Mouse (Mus musculus) neural tube, embryonic 15.5 days (tissue): ENCODE data around the gene Krcc1. TPM values are rescaled to one million over a fixed set of nuclear protein-coding genes. Genes with fewer than 3 reads are reported as not detected.

ENCODE experiments used
- ATAC-seq: fragments of 200-750 bp; cut with Nextera tagmentation; 2 replicates; pipeline ENCODE4 v1.8.0; 2017; ENCODE audit warnings: mild to moderate bottlenecking, moderate TSS enrichment, moderate library complexity; ENCODE audit not compliant: low FRiP score
- H3K27ac ChIP-seq: fragments of 300-500 bp; sonication (generic); replicated peaks from 2 replicates; pipeline ENCODE4 v1.5.1; 2015; ENCODE audit warnings: mild to moderate bottlenecking, inconsistent platforms
- H3K27me3 ChIP-seq: fragments of 300-500 bp; sonication (generic); replicated peaks from 2 replicates; pipeline ENCODE4 v1.6.1; 2015; ENCODE audit warnings: inconsistent platforms
- H3K36me3 ChIP-seq: fragments of 300-500 bp; sonication (generic); 2 replicates; pipeline ENCODE4 v1.6.1; 2015; ENCODE audit warnings: inconsistent platforms
- H3K4me1 ChIP-seq: fragments of 300-500 bp; sonication (generic); 2 replicates; pipeline ENCODE4 v1.6.1; 2015; ENCODE audit warnings: inconsistent platforms
- H3K4me2 ChIP-seq: fragments of 300-500 bp; sonication (generic); 2 replicates; pipeline ENCODE4 v1.6.1; 2015; ENCODE audit warnings: inconsistent platforms, mild to moderate bottlenecking, moderate library complexity
- H3K4me3 ChIP-seq: fragments of 300-500 bp; sonication (generic); replicated peaks from 2 replicates; pipeline ENCODE4 v1.5.1; 2015; ENCODE audit warnings: mild to moderate bottlenecking, inconsistent platforms
- H3K9ac ChIP-seq: fragments of 300-500 bp; sonication (generic); replicated peaks from 2 replicates; pipeline ENCODE4 v1.6.1; 2015; ENCODE audit warnings: mild to moderate bottlenecking, inconsistent platforms
- H3K9me3 ChIP-seq: fragments of 300-500 bp; sonication (generic); replicated peaks from 2 replicates; pipeline ENCODE4 v1.6.1; 2016; ENCODE audit warnings: inconsistent platforms
- WGBS: fragments of 180-500 bp; shearing (Covaris S2); methylation state at CpG from one replicate; pipeline ENCODE4 v1.1.7; 2015; ENCODE audit warnings: mixed read lengths; 5-methylcytosine and 5-hydroxymethylcytosine counted together
- polyA plus RNA-seq: library from polyadenylated mRNA; unstranded; fragments of >200 nt; fragmentation: Nextera tagmentation; extraction: Ambion mirVana; gene quantifications from 2 replicates; pipeline ENCODE4 v1.2.1, GENCODE M21; 2015

The Krcc1 gene
- polyA plus RNA-seq, result 17.2 and 26.2 TPM in 2 replicates

DNA sequence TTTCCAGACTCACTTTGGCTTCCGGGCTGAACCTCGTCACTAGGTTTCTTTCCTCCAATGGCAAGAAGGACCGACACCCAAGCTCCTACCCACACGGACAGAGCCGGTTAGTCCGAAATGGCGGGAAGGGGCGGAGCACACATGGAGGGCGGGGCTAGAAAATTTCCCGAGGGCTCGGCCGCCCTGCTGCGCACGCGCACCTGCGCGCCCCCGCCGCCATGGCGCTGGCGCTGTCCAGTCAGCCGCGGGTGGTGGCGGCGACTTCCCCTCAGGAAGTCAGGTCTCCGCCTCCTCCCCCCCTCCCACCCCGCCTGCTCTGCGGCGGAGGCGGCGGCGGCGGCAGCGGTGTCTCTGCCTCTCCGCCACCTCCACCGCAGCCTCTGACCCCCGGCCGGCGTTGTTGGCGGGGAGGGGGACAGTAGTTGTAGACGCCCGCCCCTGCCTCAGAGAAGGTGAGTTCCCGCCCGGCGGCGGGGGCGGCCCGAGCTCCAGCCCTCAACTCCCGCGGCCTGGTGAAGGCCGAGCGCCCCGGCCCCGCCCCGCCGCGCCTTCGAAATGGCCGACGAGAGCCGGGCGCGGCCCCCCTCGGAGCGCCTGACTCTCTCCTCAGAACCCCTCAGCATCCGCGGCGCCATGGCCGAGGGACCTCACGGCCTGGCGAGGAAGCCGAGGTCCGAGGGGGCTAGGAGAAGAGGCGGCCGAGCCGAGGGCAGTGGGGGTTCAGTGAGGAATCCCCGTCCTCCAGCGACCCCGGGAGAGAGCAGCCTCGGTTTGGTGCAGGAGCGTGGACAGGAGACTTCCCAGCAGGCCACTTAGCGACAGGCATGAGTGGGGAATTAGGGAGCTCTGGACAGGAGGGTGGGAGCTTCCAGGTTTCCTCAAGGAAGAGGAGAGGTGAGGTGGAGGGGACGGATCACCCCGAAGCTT, at the start of gene Krcc1:
TSS of gene Krcc1 (plus strand) at position 289 of the 927 bp plus-strand sequence.
- peak; percentile 95 for ATAC-seq
- Histone ChIP-seq H3K27me3 (no peaks in the 10 kb centered on the region), H3K9me3 (no peaks in the 10 kb centered on the region), H3K36me3 (no peaks in the 10 kb centered on the region), H3K4me3 (peak within 1 kb of the TSS; percentile 88), H3K4me2 (peak within 1 kb of the TSS; percentile 75), H3K9ac (peak within 1 kb of the TSS; percentile 99), H3K4me1 (peaks cover 15% of the 10 kb centered on the region), H3K27ac (peak within 1 kb of the TSS; percentile 98)
- under 1% methylated on average over 65 of the region's 84 CpGs for WGBS

DNA sequence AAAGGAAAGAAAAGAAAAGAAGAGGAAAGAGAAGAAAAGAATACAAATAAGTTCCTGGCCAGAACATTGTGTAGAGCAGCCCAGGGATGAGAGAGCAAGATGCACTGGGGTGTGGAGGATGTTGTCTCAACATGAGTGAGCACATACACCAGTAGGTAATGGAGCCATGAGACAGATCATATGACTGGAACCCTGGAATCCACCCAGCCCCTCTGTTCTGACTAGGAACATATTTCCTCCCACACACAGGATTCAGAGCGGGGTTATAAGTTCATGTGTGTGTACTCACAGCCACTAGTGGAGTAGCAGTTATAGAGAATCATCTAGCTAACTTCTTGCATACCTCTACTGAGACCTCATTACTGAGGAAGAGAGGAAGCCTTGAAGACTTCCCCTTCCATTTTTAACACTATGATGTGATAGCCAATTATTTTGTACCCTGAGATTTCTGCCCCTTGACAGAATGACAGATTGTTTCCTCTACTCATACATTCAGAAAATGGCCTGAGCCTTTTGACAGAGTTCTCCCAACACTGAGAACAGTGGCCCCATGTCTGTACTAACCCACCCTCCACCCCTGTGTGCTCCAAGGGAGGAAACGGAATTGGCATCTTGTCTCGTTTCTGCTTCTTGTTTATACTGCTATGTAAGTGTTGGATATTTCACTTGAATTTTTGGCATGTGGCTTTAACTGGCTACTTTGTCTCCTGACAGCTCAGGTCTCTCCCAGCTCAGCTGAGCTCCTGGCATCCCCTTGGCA, 47.1 kb upstream of the Krcc1 start:
- Histone ChIP-seq H3K9ac (no peak overlapping the region), H3K4me3 (no peak overlapping the region), H3K27me3 (no peaks in the 10 kb centered on the region), H3K9me3 (no peaks in the 10 kb centered on the region), H3K4me2 (no peak overlapping the region), H3K27ac (no peak overlapping the region), H3K36me3 (no peaks in the 10 kb centered on the region), H3K4me1 (peaks cover 7% of the 10 kb centered on the region)
- 86% methylated on average over 3 of the region's 3 CpGs for WGBS
- ATAC-seq, result no peak

DNA sequence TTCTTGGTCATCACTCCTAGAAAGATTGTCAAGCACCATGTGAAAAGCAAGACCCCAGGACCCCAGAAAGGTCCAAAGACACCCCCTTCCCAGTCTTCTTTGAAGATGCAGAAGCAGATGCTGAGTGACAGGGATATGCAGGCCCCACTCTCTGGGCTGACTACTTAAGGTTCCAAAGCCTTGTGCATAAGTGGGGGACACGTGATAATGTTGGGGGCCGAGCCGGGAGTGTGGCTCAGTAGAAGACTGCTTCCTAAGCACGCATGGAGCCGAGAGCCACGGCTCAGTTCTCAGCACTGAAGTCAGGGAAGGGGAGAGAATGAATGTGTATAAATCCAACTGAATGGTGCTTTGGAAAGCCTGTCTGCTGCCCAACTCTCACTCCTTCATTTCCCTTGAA, 44.9 kb upstream of the Krcc1 start:
- Histone ChIP-seq H3K36me3 (no peaks in the 10 kb centered on the region), H3K9me3 (no peaks in the 10 kb centered on the region), H3K9ac (no peak overlapping the region), H3K4me2 (no peak overlapping the region), H3K27ac (no peak overlapping the region), H3K27me3 (no peaks in the 10 kb centered on the region), H3K4me3 (no peak overlapping the region), H3K4me1 (peaks cover 7% of the 10 kb centered on the region)
- no peak; the same call in 1 of the 2 replicates for ATAC-seq
- WGBS, result 41% methylated on average over 6 of the region's 6 CpGs

DNA sequence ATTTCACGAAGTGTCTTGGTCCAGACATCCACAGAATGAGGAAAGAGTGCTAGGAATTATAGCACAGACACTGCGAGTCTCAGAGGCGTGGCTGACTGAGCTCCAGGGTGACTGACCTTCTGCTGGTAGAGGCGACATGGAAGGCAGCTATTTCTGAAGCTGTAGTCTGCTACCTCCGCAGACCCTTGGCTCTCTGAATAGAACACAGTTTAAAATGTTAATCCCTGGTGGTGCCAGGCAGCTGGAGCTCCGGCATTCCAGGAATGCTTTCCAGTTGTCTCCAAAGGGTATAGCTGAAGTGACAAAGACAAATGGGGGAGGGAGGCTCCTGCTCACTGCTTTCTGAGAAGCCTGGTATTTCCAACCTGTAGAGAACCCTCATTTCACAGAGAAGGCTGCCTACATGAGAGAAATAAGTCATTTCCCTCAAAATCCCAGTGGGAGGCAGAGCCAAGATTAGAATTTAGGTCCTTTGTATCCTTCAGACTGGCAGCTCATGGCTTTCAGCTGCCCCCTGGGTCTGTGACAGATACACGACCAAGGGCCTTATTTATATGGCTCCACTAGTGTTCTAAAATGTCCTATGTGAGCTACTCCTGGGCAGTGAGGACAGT, 44.2 kb upstream of the Krcc1 start:
- no peak overlapping the region for H3K9ac ChIP-seq
- H3K27ac ChIP-seq, result no peak overlapping the region
- no peak overlapping the region for H3K4me3 ChIP-seq
- H3K4me2 ChIP-seq, result no peak overlapping the region
- H3K27me3 ChIP-seq, result no peaks in the 10 kb centered on the region
- no peaks in the 10 kb centered on the region for H3K36me3 ChIP-seq
- no peak for ATAC-seq
- no peaks in the 10 kb centered on the region for H3K9me3 ChIP-seq
- WGBS, result 10% methylated on average over 7 of the region's 7 CpGs
- H3K4me1 ChIP-seq, result peaks cover 7% of the 10 kb centered on the region

DNA sequence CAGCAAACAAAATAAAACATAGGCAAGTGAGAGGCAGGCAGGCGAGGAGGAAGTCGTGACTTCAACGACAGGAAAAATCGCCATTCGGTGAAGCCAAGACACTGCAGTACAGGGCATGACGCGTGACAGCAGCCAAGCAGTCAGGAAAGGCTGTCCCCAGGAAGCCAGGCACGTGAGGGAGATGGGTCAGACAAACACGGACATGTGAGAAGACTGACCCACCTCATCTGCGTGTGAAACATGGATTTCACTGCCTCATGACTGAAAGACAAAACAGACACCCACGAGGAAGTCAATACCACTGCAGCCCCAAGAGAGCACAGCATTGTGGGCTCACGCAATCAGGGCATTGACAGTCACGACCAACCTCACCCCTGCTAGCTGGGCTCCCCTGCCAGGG, 36.4 kb upstream of the Krcc1 start:
- Histone ChIP-seq H3K4me3 (no peak overlapping the region), H3K4me2 (no peak overlapping the region), H3K9me3 (no peaks in the 10 kb centered on the region), H3K4me1 (no peaks in the 10 kb centered on the region), H3K36me3 (no peaks in the 10 kb centered on the region), H3K27ac (no peak overlapping the region), H3K9ac (no peak overlapping the region), H3K27me3 (no peaks in the 10 kb centered on the region)
- 86% methylated on average over 13 of the region's 13 CpGs for WGBS
- ATAC-seq, result no peak

DNA sequence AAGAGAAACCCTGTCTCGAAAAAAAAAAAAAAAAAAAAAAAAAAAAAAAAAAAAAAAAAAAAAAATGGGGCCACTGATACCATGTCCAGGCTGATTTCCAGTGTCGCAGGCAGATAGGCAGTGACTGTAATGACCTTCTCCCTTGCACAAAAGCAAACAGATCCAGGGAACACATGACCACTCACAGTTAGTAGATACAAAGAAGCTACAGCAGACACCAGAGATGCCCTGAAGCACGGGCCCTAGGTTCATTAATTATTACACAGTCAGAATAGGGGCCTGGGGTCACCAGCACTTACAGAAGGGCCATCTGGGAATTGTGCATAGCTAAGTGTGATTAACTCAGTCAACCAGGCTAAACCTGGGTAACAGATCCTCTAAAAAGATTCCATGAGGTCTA, 35.5 kb upstream of the Krcc1 start:
- no peak for ATAC-seq
- no peaks in the 10 kb centered on the region for H3K4me1 ChIP-seq
- no peaks in the 10 kb centered on the region for H3K9me3 ChIP-seq
- no peak overlapping the region for H3K4me2 ChIP-seq
- no peak overlapping the region for H3K9ac ChIP-seq
- no peak overlapping the region for H3K4me3 ChIP-seq
- WGBS, result 59% methylated on average over 3 of the region's 3 CpGs
- no peak overlapping the region for H3K27ac ChIP-seq
- H3K27me3 ChIP-seq, result no peaks in the 10 kb centered on the region
- no peaks in the 10 kb centered on the region for H3K36me3 ChIP-seq

DNA sequence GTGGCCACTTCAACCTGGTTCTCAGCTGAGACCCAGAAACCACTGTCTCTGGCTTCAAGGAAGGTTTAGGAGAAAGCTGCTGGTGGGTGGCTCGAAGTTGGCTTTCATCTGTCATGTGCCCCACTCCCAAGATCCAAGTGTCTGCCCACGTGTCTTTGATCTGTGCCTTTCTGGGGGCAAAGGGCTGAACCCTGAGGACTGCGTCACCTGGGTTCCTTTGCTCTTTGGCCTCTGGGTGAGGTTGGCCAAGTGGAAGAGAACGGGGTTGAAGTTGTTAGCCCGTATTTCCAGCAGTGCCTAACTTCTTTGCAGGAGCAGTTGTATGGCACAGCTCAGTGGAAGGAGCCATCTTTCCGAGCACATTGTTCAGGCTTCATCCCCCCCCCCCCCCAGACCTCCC, 35.0 kb upstream of the Krcc1 start:
- 86% methylated on average over 6 of the region's 6 CpGs for WGBS
- Histone ChIP-seq H3K27ac (no peak overlapping the region), H3K4me1 (no peaks in the 10 kb centered on the region), H3K36me3 (no peaks in the 10 kb centered on the region), H3K4me3 (no peak overlapping the region), H3K9ac (no peak overlapping the region), H3K27me3 (no peaks in the 10 kb centered on the region), H3K9me3 (no peaks in the 10 kb centered on the region), H3K4me2 (no peak overlapping the region)
- ATAC-seq, result no peak

DNA sequence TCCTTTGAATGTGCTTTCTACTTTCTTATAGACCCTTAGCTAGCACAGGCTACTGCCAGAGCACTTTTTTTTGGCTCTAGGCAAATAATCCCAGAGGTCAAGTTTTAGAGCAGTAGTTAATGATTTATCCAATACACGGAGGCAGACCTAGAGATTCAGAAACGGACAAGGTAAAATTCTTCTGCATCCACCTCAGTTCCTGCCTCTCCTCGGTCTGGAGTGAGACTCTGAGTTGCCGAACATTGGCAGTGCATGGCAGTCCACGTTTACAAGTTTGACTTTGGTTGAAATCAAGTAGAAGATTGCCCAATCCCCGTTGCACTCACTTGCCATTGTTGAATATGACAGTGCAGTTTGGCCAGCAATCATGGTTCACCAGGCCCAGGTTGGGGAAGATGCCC, 34.4 kb upstream of the Krcc1 start:
- ATAC-seq, result no peak
- H3K36me3 ChIP-seq, result no peaks in the 10 kb centered on the region
- no peak overlapping the region for H3K4me2 ChIP-seq
- H3K9ac ChIP-seq, result no peak overlapping the region
- H3K27ac ChIP-seq, result no peak overlapping the region
- no peaks in the 10 kb centered on the region for H3K27me3 ChIP-seq
- H3K9me3 ChIP-seq, result no peaks in the 10 kb centered on the region
- no peaks in the 10 kb centered on the region for H3K4me1 ChIP-seq
- no peak overlapping the region for H3K4me3 ChIP-seq
- WGBS, result 87% methylated on average over 6 of the region's 6 CpGs

DNA sequence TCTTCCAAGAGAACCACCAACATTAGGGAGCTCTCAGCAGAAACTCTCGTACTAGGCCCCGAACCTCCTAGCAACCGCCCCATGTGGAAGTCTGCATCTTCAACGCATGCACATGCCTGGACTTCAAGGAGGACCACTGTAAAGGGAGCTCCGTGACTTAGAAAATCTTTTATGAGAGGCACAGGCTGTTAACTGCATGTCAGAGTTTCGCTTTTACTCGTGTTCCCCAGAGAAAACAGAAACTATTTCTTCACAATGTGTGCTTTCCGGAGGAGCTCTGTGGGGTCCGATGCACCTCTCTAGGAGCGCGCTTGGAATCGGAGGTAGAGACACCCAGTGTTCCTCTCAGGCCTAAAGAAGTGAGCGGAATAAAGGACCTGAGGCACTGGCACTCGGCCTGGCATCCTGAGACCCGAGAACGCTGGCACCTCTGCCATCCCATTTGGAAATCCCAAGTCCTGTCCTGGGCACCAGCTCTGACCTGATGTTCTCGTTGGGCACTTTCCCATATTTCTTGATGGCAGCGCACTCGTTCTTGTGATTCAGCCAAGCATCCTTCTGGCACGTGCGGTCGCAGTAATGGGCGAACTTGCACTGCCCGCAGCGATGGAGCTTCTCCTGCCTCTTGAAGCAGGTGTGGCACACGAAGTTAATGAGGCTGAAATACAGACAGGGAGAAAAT, 32.3 kb upstream of the Krcc1 start:
- Histone ChIP-seq H3K27ac (no peak overlapping the region), H3K36me3 (no peaks in the 10 kb centered on the region), H3K4me3 (no peak overlapping the region), H3K9me3 (no peaks in the 10 kb centered on the region), H3K9ac (no peak overlapping the region), H3K4me1 (no peaks in the 10 kb centered on the region), H3K27me3 (no peaks in the 10 kb centered on the region), H3K4me2 (no peak overlapping the region)
- whole genome bisulfite sequencing, result 92% methylated on average over 26 of the region's 26 CpGs
- no peak for ATAC-seq

DNA sequence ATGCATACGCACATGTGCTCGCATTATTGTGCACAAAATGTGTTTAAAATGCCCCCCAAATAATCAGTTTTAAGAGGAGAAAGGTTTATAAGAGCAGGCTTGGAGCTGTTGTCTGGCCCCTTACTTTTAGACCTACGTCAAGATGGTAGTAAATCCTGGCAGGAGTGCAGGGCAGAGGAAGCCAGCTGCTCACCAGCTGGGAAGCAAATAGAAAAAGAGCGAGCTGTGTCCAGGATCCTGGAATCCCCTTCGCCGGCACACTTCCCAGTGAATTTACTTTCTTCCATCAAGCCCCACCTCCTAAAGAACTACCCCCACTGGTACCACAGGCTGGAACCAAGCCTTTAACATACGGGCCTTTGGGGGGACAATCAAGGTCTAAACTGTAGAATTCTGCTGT, 30.6 kb upstream of the Krcc1 start:
- Histone ChIP-seq H3K4me3 (no peak overlapping the region), H3K4me1 (no peaks in the 10 kb centered on the region), H3K27me3 (no peaks in the 10 kb centered on the region), H3K9ac (no peak overlapping the region), H3K36me3 (no peaks in the 10 kb centered on the region), H3K27ac (no peak overlapping the region), H3K9me3 (no peaks in the 10 kb centered on the region), H3K4me2 (no peak overlapping the region)
- WGBS, result 81% methylated on average over 7 of the region's 7 CpGs
- ATAC-seq, result no peak

DNA sequence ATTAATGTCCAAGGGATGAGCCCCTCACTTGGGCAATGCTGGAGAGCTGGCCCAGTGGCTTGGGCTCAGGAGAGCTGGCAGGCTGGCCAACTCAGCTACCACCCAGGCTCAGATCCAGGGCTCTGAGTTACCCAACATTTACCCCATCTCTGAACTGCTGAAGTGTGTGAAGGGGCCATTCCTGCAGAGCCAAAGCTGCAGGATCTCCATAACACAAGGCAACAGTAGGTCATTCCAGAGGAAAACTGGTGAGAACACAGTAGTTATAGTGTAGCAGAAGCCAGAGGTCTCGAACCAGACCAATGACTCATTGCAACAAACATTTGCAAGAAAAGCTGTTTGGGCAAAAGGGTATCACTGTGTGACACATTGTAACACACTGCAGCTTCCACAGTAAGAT, 28.7 kb upstream of the Krcc1 start:
- no peaks in the 10 kb centered on the region for H3K36me3 ChIP-seq
- WGBS, result 86% methylated on average over 1 of the region's 1 CpGs
- no peak overlapping the region for H3K9ac ChIP-seq
- no peak overlapping the region for H3K4me3 ChIP-seq
- ATAC-seq, result no peak
- no peak overlapping the region for H3K27ac ChIP-seq
- no peaks in the 10 kb centered on the region for H3K4me1 ChIP-seq
- H3K4me2 ChIP-seq, result no peak overlapping the region
- no peaks in the 10 kb centered on the region for H3K27me3 ChIP-seq
- H3K9me3 ChIP-seq, result no peaks in the 10 kb centered on the region
